9 mouse cellular contexts compared by ENCODE assay signal in genomic region chr11:70020022-70020631, GRCm38 (mm10). TPM values are rescaled to one million over a fixed set of nuclear protein-coding genes. Genes with fewer than 3 reads are reported as not detected.
A peak's percentile ranks its signal among the peaks of the same experiment; 100 is the strongest.
DNase-seq lines count a peak whose midpoint lies in the region; ATAC-seq lines count a peak whose summit lies in the region.
"Had no signal": no experiment of that assay in that cellular context is flagged by ENCODE, and none has a peak within 500 bp of the region (broad histone marks: within the 10 kb centered on the region; RNA-seq: fewer than 3 reads in every experiment).

No protein-coding gene starts in this region.

- DNase-seq in cerebellum, adult 9-11 months, result peak; percentile 78
- peak; percentile 71 to 76 for DNase-seq in right cerebral cortex, postnatal 10 days (ENCODE audit: low spot score in 2 of 2)
- no peak for DNase-seq in right cerebral cortex, postnatal 25 days
- DNase-seq in naive thymus-derived CD4-positive, alpha-beta T cell, adult 2 months (ENCODE audit: low read depth), result peak; percentile 59
- no peak for DNase-seq in adrenal gland, postnatal 4 days (ENCODE audit: low spot score in 2 of 2)

- H3K36me3 ChIP-seq in intestine, embryonic 15.5 days, result no peaks in the 10 kb centered on the region

- peak overlapping the region; percentile 61 for H3K27ac ChIP-seq in intestine, embryonic 15.5 days

- H3K4me2 ChIP-seq in intestine, embryonic 15.5 days (replicated peaks), result peak overlapping the region; percentile 74

- ATAC-seq in cerebellum, adult (ENCODE audit: insufficient number of reproducible peaks, low FRiP score, low TSS enrichment), result no peak
- no peak for ATAC-seq in intestine, embryonic 15.5 days
- no peak for ATAC-seq in activated CD4-positive, CD25-positive, alpha-beta regulatory T cell, adult 4 months

- no peaks in the 10 kb centered on the region for H3K9me3 ChIP-seq in intestine, embryonic 15.5 days

- peaks cover 27% of the 10 kb centered on the region for H3K4me1 ChIP-seq in intestine, embryonic 15.5 days (replicated peaks)

- no peak overlapping the region for H3K9ac ChIP-seq in intestine, embryonic 15.5 days

- H3K27me3 ChIP-seq in intestine, embryonic 15.5 days (replicated peaks), result no peaks in the 10 kb centered on the region
- H3K27me3 ChIP-seq: Patski had no signal

- peak overlapping the region; percentile 14; the same call in 1 of the 2 replicates for H3K4me3 ChIP-seq in intestine, embryonic 15.5 days (replicated peaks)

- WGBS in intestine, embryonic 15.5 days, result 29% methylated on average over 7 of the region's 8 CpGs

RNA-seq across cellular contexts. Expression of gene Dlg4, which starts 3.4 kb away (rescaled TPM):
- 7.2 and 8.5 TPM in 2 replicates for polyA plus RNA-seq in intestine, embryonic 15.5 days (2015; fragmentation: Nextera tagmentation; extraction: Ambion mirVana)
- polyA plus RNA-seq in activated CD4-positive, CD25-positive, alpha-beta regulatory T cell, adult 4 months (2017; shearing (Covaris generic)), result 10 to 100 TPM in 1 of 2 experiments, 1 to 10 TPM in 1; 9.7 to 11.6 TPM
- total RNA-seq in adrenal gland, postnatal 4 days (2021), result 10 to 100 TPM; 63.0 to 64.4 TPM

RNA-seq across cellular contexts. Expression of gene Acadvl, which starts 4.9 kb away (rescaled TPM):
- polyA plus RNA-seq in intestine, embryonic 15.5 days (2015; fragmentation: Nextera tagmentation; extraction: Ambion mirVana), result 114 and 128 TPM in 2 replicates
- 100 to 1,000 TPM; 107 to 139 TPM for polyA plus RNA-seq in activated CD4-positive, CD25-positive, alpha-beta regulatory T cell, adult 4 months (2017; shearing (Covaris generic))
- total RNA-seq in adrenal gland, postnatal 4 days (2021), result 100 to 1,000 TPM; 295 to 378 TPM

RNA-seq across cellular contexts. Expression of gene Dvl2, which starts 19.7 kb away (rescaled TPM):
- polyA plus RNA-seq in intestine, embryonic 15.5 days (2015; fragmentation: Nextera tagmentation; extraction: Ambion mirVana), result 30.5 and 31.8 TPM in 2 replicates
- 1 to 10 TPM; 2.7 to 3.9 TPM for polyA plus RNA-seq in activated CD4-positive, CD25-positive, alpha-beta regulatory T cell, adult 4 months (2017; shearing (Covaris generic))
- 10 to 100 TPM; 35.5 to 38.2 TPM for total RNA-seq in adrenal gland, postnatal 4 days (2021)

RNA-seq across cellular contexts. Expression of gene Phf23, which starts 24.6 kb away (rescaled TPM):
- polyA plus RNA-seq in intestine, embryonic 15.5 days (2015; fragmentation: Nextera tagmentation; extraction: Ambion mirVana), result 58.6 and 61.3 TPM in 2 replicates
- 10 to 100 TPM; 32.1 to 44.9 TPM for polyA plus RNA-seq in activated CD4-positive, CD25-positive, alpha-beta regulatory T cell, adult 4 months (2017; shearing (Covaris generic))
- total RNA-seq in adrenal gland, postnatal 4 days (2021), result 10 to 100 TPM; 51.4 to 53.4 TPM

RNA-seq across cellular contexts. Expression of gene Gabarap, which starts 29.2 kb away (rescaled TPM):
- polyA plus RNA-seq in intestine, embryonic 15.5 days (2015; fragmentation: Nextera tagmentation; extraction: Ambion mirVana), result 529 and 559 TPM in 2 replicates
- polyA plus RNA-seq in activated CD4-positive, CD25-positive, alpha-beta regulatory T cell, adult 4 months (2017; shearing (Covaris generic)), result 100 to 1,000 TPM; 343 to 373 TPM
- 100 to 1,000 TPM; 294 to 311 TPM for total RNA-seq in adrenal gland, postnatal 4 days (2021)

Comparison
In these comparisons a context has a peak if more than half of its experiments do, and no peak if none do; other contexts are left out.
1. DNase-seq: peak in cerebellum, adult 9-11 months (single experiment), right cerebral cortex, postnatal 10 days (2 of 2) and naive thymus-derived CD4-positive, alpha-beta T cell, adult 2 months (single experiment); none in right cerebral cortex, postnatal 25 days (single experiment) and adrenal gland, postnatal 4 days (0 of 2).